Mouse (Mus musculus) erythroblast, adult 5-6 weeks (primary cell): ENCODE measurements around the gene Angptl4. TPM values are rescaled to one million over a fixed set of nuclear protein-coding genes. Genes with fewer than 3 reads are reported as not detected.

Source experiments
- ATAC-seq: replicated peaks from 2 replicates; pipeline ENCODE4 v1.8.0; 2016; ENCODE audit warnings: moderate number of reproducible peaks, mild to moderate bottlenecking, moderate TSS enrichment, inconsistent platforms; ENCODE audit not compliant: poor library complexity, low FRiP score, severe bottlenecking
- total RNA-seq, 2 experiments: library from RNA; stranded (forward) in 1 of 2; stranded (reverse) in 1 of 2; fragments of 150-400 nt in 1 of 2; fragments of 200-764, 138-1000 nt in 1 of 2; gene quantifications; 2 replicates each; pipeline versions ENCODE4 v1.2.3 to v1.2.4; 2015 to 2017; ENCODE audit warnings: low replicate concordance in 2 of 2

Angptl4 gene
- total RNA-seq, 2 experiments from 2014 or later, result 0.96 to 4.3 TPM

GRCm38 (mm10) chr17:33807181-33807888 is 25.7 kb upstream of the Angptl4 start:
- ATAC-seq, result no peak

GRCm38 (mm10) chr17:33804745-33805144 is 23.1 kb upstream of the Angptl4 start:
- ATAC-seq, result no peak

- ATAC-seq, result no peak
Observed at GRCm38 (mm10) chr17:33804205-33804604, 22.6 kb upstream of the Angptl4 start.

GRCm38 (mm10) chr17:33802221-33802620 is 20.6 kb upstream of the Angptl4 start:
- ATAC-seq, result peak; percentile 70; the same call in 1 of the 2 replicates

- no peak for ATAC-seq
Observed at GRCm38 (mm10) chr17:33799277-33799676, 17.6 kb upstream of the Angptl4 start.

- ATAC-seq, result no peak
Observed at GRCm38 (mm10) chr17:33798306-33798705, 16.7 kb upstream of the Angptl4 start.

- ATAC-seq, result no peak
Observed at GRCm38 (mm10) chr17:33788732-33789131, 7.1 kb upstream of the Angptl4 start.

- no peak for ATAC-seq
Observed at GRCm38 (mm10) chr17:33786375-33786774, 4.7 kb upstream of the Angptl4 start.

- no peak for ATAC-seq
Observed at GRCm38 (mm10) chr17:33784939-33785338, 3.3 kb upstream of the Angptl4 start.

GRCm38 (mm10) chr17:33783408-33783807 is 1.8 kb upstream of the Angptl4 start:
- no peak for ATAC-seq

- no peak for ATAC-seq
Observed at GRCm38 (mm10) chr17:33782067-33782466, 437 bp upstream of the Angptl4 start.

GRCm38 (mm10) chr17:33780431-33780830 is 1.2 kb downstream of the Angptl4 start:
- ATAC-seq, result no peak

- no peak for ATAC-seq
Observed at GRCm38 (mm10) chr17:33779967-33780295, 1.7 kb downstream of the Angptl4 start.

- ATAC-seq, result no peak
Observed at GRCm38 (mm10) chr17:33779271-33779966, 2.2 kb downstream of the Angptl4 start.

- no peak for ATAC-seq
Observed at GRCm38 (mm10) chr17:33775287-33775686, 6.3 kb downstream of the Angptl4 start.

- ATAC-seq, result no peak
Observed at GRCm38 (mm10) chr17:33774573-33775155, 7.0 kb downstream of the Angptl4 start.

GRCm38 (mm10) chr17:33773871-33774572 is 7.6 kb downstream of the Angptl4 start:
- ATAC-seq, result no peak

GRCm38 (mm10) chr17:33773426-33773825 is 8.2 kb downstream of the Angptl4 start:
- no peak for ATAC-seq

GRCm38 (mm10) chr17:33771617-33772016 is 10.0 kb downstream of the Angptl4 start:
- no peak for ATAC-seq

- no peak for ATAC-seq
Observed at GRCm38 (mm10) chr17:33766389-33766788, 15.2 kb downstream of the Angptl4 start.
